In the genomic region with DNA sequence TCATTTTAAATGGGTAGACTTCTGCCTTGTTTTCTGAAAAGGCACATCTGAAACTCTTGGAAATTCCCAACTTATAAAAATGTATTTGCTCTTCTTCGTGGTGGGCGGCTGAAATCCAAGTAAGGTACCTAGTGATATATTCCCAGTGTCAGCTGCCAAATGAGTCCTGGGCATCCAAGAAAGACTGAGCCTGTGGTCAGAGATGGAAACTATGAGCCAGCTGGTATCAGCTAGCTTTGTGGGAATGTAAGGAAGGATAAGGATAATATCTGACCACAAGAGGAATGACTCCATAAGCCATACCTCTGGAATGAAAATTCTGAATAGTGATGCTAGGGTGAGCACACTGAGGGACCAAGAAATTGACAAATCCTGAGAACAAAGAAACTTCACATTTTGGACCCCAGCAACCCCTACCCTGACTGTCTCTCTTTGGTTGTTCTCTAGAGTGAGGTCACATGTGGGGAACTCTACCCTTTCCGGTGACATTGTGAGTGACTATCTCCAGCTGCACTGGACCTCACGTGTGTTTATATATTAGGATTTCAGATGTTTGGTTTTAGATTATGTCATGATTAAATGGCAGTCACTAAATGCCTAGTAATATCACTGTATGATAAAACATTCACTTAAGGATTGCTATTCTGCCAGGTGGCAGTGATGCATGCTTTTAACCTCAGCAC, we compare ENCODE assay signal across 30 mouse cellular contexts. TPM values are rescaled to one million over a fixed set of nuclear protein-coding genes. Genes with fewer than 3 reads are reported as not detected.
"Had no signal": no experiment of that assay in that cellular context is flagged by ENCODE, and none has a peak within 500 bp of the region (broad histone marks: within the 10 kb centered on the region; RNA-seq: fewer than 3 reads in every experiment).

No protein-coding gene starts in this region.

- H3K36me3 ChIP-seq: heart, embryonic 10.5 days; heart, embryonic 12.5 days; hindbrain, embryonic 10.5 days; hindbrain, embryonic 12.5 days; intestine, embryonic 15.5 days; limb, embryonic 10.5 days; limb, embryonic 12.5 days; liver, embryonic 13.5 days had no signal

- H3K9ac ChIP-seq: heart, embryonic 12.5 days; hindbrain, embryonic 12.5 days; hindbrain, embryonic 14.5 days; intestine, embryonic 15.5 days; limb, embryonic 12.5 days; liver, embryonic 13.5 days had no signal

- H3K27ac ChIP-seq: gastrocnemius, adult 2 months; heart, embryonic 10.5 days; hindbrain, embryonic 10.5 days; hindbrain, embryonic 12.5 days; hindbrain, embryonic 14.5 days; intestine, embryonic 15.5 days; layer of hippocampus, adult 2 months; left cerebral cortex, adult 2 months; limb, embryonic 10.5 days; limb, embryonic 12.5 days; liver, embryonic 13.5 days had no signal

- DNase-seq: gastrocnemius, adult 2 months; gastrocnemius, postnatal 10 days; gastrocnemius, postnatal 25 days; heart, adult 18-20 months; heart, postnatal 10 days; heart, postnatal 4 days; kidney, adult 18-20 months; kidney, adult 8-10 months; kidney, postnatal 10 days; kidney, postnatal 25 days; kidney, postnatal 4 days; liver; liver, embryonic 13.5 days had no signal

- H3K9me3 ChIP-seq: heart, embryonic 10.5 days; heart, embryonic 12.5 days; hindbrain, embryonic 10.5 days; hindbrain, embryonic 12.5 days; intestine, embryonic 15.5 days; limb, embryonic 10.5 days; limb, embryonic 12.5 days; liver, embryonic 13.5 days had no signal

- H3K4me1 ChIP-seq: heart, embryonic 10.5 days; heart, embryonic 12.5 days; hindbrain, embryonic 10.5 days; hindbrain, embryonic 12.5 days; intestine, embryonic 15.5 days; limb, embryonic 12.5 days; liver, embryonic 13.5 days had no signal

- H3K27me3 ChIP-seq: heart, embryonic 12.5 days; hindbrain, embryonic 12.5 days; intestine, embryonic 15.5 days; limb, embryonic 12.5 days; liver, embryonic 13.5 days had no signal

- H3K4me3 ChIP-seq: gastrocnemius, adult 2 months; heart, embryonic 10.5 days; heart, embryonic 12.5 days; hindbrain, embryonic 10.5 days; hindbrain, embryonic 12.5 days; intestine, embryonic 15.5 days; layer of hippocampus, adult 2 months; left cerebral cortex, adult 2 months; limb, embryonic 10.5 days; limb, embryonic 12.5 days; liver, embryonic 13.5 days had no signal

- ATAC-seq: inflammation-experienced regulatory T-cells, adult 6 months; intestine, embryonic 15.5 days; intestine, postnatal 0 days had no signal

- H3K4me2 ChIP-seq: heart, embryonic 12.5 days; hindbrain, embryonic 12.5 days; hindbrain, embryonic 14.5 days; intestine, embryonic 15.5 days; limb, embryonic 12.5 days; liver, embryonic 13.5 days had no signal

RNA-seq across cellular contexts. Expression of gene Mroh9, which starts 27.2 kb away (rescaled TPM):
- polyA plus RNA-seq: heart, embryonic 10.5 days; heart, embryonic 12.5 days; heart, embryonic 14.5 days; heart, embryonic 16.5 days; hindbrain, embryonic 10.5 days; hindbrain, embryonic 12.5 days; hindbrain, embryonic 14.5 days; hindbrain, embryonic 16.5 days; inflammation-experienced regulatory T-cells, adult 6 months; intestine, embryonic 15.5 days; intestine, postnatal 0 days; kidney, embryonic 14.5 days; kidney, embryonic 16.5 days; limb, embryonic 10.5 days; limb, embryonic 12.5 days; liver, embryonic 13.5 days had no signal
